Mouse (Mus musculus) midbrain, embryonic 14.5 days (tissue): Measurements from ENCODE around the gene Slc10a3. TPM values are rescaled to one million over a fixed set of nuclear protein-coding genes. Genes with fewer than 3 reads are reported as not detected.

ENCODE experiments used
- polyA plus RNA-seq: library from polyadenylated mRNA; unstranded; fragments of >200 nt; fragmentation: Nextera tagmentation; extraction: Ambion mirVana; gene quantifications from 2 replicates; pipeline ENCODE4 v1.2.1, GENCODE M21; 2014

Gene Slc10a3
- polyA plus RNA-seq, 1 experiment from 2014 or later: 9.4 TPM

Other genes with a start within 250 kb of the Slc10a3 start
- not detected in 2 replicates for gene Opn1mw, start 245.9 kb downstream of the Slc10a3 start, polyA plus RNA-seq
- gene Mecp2, start 238.0 kb downstream of the Slc10a3 start, polyA plus RNA-seq: 17.8 and 19.4 TPM in 2 replicates
- gene Tex28, start 205.5 kb downstream of the Slc10a3 start, polyA plus RNA-seq: not detected in 2 replicates
- 0.08 and 0.20 TPM in 2 replicates for gene Tktl1, start 196.1 kb downstream of the Slc10a3 start, polyA plus RNA-seq
- 72.5 and 102 TPM in 2 replicates for gene Flna, start 123.5 kb downstream of the Slc10a3 start, polyA plus RNA-seq
- gene Emd, start 118.7 kb downstream of the Slc10a3 start, polyA plus RNA-seq: 19.5 and 49.3 TPM in 2 replicates
- 527 and 538 TPM in 2 replicates for gene Rpl10, start 102.5 kb downstream of the Slc10a3 start, polyA plus RNA-seq
- 64.9 and 76.8 TPM in 2 replicates for gene Taz, start 91.4 kb downstream of the Slc10a3 start, polyA plus RNA-seq
- gene Dnase1l1, start 91.0 kb downstream of the Slc10a3 start, polyA plus RNA-seq: 1.8 and 3.8 TPM in 2 replicates
- 220 and 235 TPM in 2 replicates for gene Atp6ap1, start 76.3 kb downstream of the Slc10a3 start, polyA plus RNA-seq
- gene Gdi1, start 68.4 kb downstream of the Slc10a3 start, polyA plus RNA-seq: 615 and 857 TPM in 2 replicates
- gene Fam50a, start 60.3 kb downstream of the Slc10a3 start, polyA plus RNA-seq: 43.2 and 44.1 TPM in 2 replicates
- 56.6 and 57.8 TPM in 2 replicates for gene Plxna3, start 44.3 kb downstream of the Slc10a3 start, polyA plus RNA-seq
- 74.1 and 76.0 TPM in 2 replicates for gene Lage3, start 19.7 kb downstream of the Slc10a3 start, polyA plus RNA-seq
- 66.8 and 76.0 TPM in 2 replicates for gene Ubl4a, start 131 bp downstream of the Slc10a3 start, polyA plus RNA-seq
- 31.0 and 33.0 TPM in 2 replicates for gene Fam3a, start 19.9 kb upstream of the Slc10a3 start, polyA plus RNA-seq
- gene Ikbkg, start 19.9 kb upstream of the Slc10a3 start, polyA plus RNA-seq: 17.8 and 23.9 TPM in 2 replicates
- 55.6 and 59.5 TPM in 2 replicates for gene G6pdx, start 55.8 kb upstream of the Slc10a3 start, polyA plus RNA-seq
- 0.37 TPM in 1 of 2 replicates, not detected in the other for gene Gm6880, start 108.0 kb upstream of the Slc10a3 start, polyA plus RNA-seq
- gene Olfr1326-ps1, start 201.5 kb upstream of the Slc10a3 start, polyA plus RNA-seq: not detected in 2 replicates
- gene Olfr1325, start 219.3 kb upstream of the Slc10a3 start, polyA plus RNA-seq: not detected in 2 replicates